Mouse (Mus musculus) splenic B cell, adult 2 months (primary cell): ENCODE results near the gene Srgap3.

Source experiments
- DNase-seq: peaks from one replicate; pipeline ENCODE4 v3.0.0-alpha.2; 2011; ENCODE audit warnings: low read depth, low spot score
- H3K27me3 ChIP-seq: 2 replicates; pipeline ENCODE4 v1.6.1; 2012; ENCODE audit warnings: mild to moderate bottlenecking, low read length, moderate library complexity, mixed read lengths; ENCODE audit not compliant: control insufficient read depth, poor library complexity, insufficient read depth, severe bottlenecking
- H3K36me3 ChIP-seq: 2 replicates; pipeline ENCODE4 v1.6.1; 2012; ENCODE audit warnings: mild to moderate bottlenecking, low read length, moderate library complexity, mixed read lengths; ENCODE audit not compliant: control insufficient read depth, poor library complexity, insufficient read depth, severe bottlenecking

Gene Srgap3

DNA sequence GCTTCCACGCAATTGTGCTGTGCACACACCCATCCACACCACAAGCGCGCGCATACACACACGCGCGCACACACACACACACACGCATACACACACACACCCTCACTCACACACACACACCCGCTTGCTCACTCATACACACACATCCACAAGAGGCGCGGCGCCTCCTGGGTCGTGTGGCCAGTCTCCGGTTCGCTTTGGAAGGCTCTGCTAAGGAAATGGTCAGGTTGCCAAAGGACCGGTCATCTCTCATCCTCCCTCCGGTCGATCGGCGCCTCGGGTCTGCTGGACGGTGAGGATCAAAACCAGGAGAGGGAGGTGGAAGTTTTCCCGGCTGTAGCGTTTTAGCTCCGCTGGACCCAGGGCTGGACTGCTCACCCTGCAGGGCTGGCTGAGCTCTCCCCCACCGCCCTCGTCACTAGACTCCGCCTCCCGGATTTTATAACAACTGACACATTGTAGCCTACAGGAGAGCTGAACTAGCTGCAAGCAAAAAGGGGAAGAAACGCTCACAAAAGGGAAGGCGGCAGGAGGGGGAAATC, at the start of gene Srgap3:
Gene Srgap3 (minus strand): TSS at position 372 of the 542 bp plus-strand sequence.
- H3K36me3 ChIP-seq, result no peaks in the 10 kb centered on the region
- peak; percentile 22 for DNase-seq

DNA sequence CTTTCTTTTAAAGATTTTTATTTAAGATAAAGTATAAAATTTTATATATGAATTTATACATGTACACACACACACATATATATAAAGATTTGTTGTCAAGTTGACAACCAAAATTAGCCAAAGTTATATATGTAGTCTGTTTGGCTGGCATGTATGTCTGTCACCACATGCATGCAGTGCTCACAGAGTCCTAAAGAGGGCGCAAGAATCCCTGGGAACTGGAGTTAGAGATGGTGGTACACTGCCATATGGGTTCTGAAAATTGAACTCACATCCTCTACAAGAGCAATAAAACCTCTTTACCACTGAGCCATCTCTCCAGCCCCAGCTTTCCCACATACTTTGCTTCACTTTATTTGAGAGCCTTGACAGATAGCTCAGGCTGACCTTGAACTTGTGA, 48.6 kb upstream of the Srgap3 start:
- H3K27me3 ChIP-seq, result no peaks in the 10 kb centered on the region
- H3K36me3 ChIP-seq, result no peaks in the 10 kb centered on the region
- DNase-seq, result no peak

More for the DNA sequence above, at the start of gene Srgap3:
- H3K27me3 ChIP-seq, result no peaks in the 10 kb centered on the region

DNA sequence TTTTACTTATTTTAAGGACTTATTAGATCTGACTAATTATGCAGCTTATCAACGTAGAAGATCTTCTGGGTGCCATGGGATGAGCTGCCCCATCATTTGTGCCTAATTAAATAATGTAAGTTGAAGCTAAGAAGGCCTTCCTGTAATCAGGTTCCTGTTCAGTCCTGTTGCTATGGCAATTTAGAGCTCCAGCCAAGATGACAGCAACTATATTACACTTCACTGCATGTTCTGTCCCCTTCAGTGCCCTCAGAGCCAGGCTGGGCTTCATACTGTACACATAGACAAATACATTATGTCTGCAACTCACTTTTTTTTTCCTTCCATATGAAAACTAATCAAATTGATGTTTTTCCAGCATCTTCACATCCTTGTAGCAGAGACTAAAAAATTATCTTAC, 43.1 kb upstream of the Srgap3 start:
- Histone ChIP-seq H3K36me3 (no peaks in the 10 kb centered on the region), H3K27me3 (no peaks in the 10 kb centered on the region)
- no peak for DNase-seq

DNA sequence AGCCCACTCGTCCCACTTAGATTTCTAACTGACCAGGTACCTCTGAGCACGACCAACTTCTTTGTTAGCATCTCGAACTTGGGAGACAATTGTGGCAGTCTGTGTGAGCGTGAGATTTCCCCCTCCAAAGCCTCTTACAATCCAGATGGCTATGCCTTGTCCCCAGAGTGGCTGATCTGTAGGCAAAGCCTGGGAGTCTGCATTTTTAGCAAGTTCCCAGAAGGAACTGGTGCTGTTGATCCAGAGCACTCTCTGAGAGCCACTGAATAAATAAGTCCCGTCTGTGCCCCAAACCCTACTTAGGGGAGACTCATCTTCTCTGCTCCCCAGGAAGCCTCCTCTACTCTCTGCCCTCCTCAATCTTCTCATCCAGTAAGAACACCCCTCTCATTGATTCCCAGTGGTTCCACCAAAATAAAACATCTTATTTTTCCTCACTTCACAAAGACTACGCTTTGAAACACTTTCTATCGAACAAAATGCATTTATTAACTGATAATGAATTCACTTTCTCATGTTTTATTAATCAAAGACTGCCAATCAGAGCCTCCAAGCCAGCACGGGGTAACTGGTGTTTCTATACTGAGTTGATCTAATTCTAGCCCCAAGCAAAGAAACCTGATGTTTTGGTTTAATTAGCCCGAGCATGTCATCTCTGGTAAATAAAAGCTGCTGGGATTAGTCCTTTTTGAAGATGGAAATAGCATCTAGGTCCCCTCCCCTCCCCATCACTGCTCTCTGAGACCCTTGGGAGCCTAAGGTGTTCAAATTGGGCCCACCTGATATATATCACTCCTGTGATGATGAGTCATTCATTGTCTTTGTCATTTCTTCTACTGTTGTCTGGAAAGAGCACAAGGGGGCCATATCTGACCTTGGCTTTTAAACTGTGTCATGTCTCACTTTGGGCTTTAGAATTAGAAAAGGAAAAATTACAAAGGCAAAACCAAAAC, 38.6 kb upstream of the Srgap3 start:
- Histone ChIP-seq H3K36me3 (no peaks in the 10 kb centered on the region), H3K27me3 (no peaks in the 10 kb centered on the region)
- DNase-seq, result no peak

DNA sequence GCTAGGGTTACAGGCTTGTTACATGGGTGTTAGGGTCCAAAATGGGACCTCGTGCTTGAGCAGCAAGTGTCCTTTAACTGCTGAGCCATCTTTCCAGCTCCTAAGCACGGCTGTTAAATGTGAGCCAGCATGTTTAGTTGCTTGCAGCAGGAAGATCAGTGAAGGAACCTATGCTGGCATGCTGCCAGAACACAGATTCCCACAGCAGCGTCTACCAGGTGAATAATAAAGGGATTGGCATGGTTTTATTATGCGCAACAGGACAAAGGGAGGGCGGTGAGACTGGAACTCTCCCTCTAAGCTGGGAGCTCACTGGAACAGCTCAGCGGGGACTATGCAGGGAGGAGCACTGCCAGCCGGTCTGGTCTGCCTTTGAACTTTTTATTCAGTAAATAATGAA, 35.2 kb upstream of the Srgap3 start:
- Histone ChIP-seq H3K36me3 (no peaks in the 10 kb centered on the region), H3K27me3 (no peaks in the 10 kb centered on the region)

DNA sequence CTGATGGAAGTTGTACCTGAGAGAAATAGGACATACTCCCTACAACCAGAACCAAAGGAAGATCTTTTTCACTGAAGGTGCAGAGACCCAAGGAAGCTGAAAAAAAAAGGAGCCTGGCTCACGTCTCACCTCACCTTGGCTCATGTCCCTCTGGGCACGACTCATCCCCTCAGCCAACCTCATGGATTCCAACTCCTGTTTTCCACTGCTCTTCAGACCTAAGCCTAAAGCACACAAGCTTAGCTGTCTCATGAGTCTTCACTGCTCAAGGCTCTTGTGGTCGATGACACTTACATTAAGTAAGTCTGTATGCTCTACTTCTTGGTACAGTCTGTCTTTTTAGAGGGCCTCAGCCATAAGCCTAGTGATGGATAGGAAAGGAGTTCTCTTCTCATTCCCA, 31.9 kb upstream of the Srgap3 start:
- H3K27me3 ChIP-seq, result no peaks in the 10 kb centered on the region
- DNase-seq, result no peak
- H3K36me3 ChIP-seq, result no peaks in the 10 kb centered on the region

More for the DNA sequence above, 35.2 kb upstream of the Srgap3 start:
- no peak for DNase-seq

DNA sequence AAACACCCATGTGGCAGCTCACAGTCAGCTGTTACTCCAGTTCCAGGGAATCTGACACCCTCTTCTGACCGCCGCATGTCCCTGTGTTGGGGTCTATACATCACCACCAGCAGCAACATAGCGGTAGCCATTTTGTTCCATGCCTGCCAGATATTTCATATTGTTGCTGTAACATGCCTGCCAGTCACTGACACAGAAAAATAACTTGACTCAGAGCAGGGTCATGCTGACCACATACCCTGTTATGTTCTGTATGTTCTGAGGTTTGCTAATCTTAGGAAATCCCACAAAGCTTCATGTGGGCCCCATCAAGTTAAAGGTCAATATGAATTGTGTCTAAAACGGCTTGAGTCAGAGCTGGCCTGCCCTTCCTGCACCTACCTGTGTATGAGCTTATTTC, 30.2 kb upstream of the Srgap3 start:
- DNase-seq, result no peak
- H3K36me3 ChIP-seq, result no peaks in the 10 kb centered on the region
- no peaks in the 10 kb centered on the region for H3K27me3 ChIP-seq

DNA sequence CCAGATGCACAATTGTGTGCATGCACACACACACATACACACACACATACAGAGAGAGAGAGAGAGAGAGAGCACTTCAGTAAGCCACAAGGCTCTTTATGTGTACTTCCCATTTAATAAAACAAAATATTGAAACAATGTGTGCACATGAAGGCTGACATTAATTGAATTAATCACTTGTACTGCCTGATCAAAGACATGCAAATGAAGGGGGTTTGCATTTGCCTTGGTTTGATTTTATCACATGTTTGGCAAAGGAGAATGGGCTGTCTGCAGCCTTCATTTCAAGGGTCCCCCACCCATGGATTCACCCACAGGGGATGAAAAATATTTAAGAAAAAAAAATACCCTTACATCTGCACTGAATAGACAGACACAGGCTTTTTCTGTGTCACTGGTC, 29.5 kb upstream of the Srgap3 start:
- H3K27me3 ChIP-seq, result no peaks in the 10 kb centered on the region
- H3K36me3 ChIP-seq, result no peaks in the 10 kb centered on the region
- DNase-seq, result no peak

DNA sequence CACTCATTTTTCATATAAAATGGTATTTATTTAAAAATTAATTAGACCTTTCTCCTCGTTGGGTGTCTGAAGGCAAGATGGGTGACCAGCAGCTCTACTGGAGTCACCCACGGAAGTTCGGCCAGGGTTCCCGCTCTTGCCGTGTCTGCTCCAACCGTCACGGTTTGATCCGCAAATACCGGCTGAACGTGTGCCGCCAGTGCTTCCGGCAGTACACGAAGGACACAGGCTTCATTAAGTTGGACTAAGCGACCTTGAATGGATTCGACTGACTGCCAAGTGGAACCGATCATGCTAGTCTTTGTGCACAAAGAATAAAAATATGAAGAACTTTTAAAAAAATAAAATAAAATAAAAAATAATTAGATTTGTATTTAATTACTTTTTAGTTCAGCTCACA, 29.1 kb upstream of the Srgap3 start:
- DNase-seq, result no peak
- no peaks in the 10 kb centered on the region for H3K36me3 ChIP-seq
- no peaks in the 10 kb centered on the region for H3K27me3 ChIP-seq

DNA sequence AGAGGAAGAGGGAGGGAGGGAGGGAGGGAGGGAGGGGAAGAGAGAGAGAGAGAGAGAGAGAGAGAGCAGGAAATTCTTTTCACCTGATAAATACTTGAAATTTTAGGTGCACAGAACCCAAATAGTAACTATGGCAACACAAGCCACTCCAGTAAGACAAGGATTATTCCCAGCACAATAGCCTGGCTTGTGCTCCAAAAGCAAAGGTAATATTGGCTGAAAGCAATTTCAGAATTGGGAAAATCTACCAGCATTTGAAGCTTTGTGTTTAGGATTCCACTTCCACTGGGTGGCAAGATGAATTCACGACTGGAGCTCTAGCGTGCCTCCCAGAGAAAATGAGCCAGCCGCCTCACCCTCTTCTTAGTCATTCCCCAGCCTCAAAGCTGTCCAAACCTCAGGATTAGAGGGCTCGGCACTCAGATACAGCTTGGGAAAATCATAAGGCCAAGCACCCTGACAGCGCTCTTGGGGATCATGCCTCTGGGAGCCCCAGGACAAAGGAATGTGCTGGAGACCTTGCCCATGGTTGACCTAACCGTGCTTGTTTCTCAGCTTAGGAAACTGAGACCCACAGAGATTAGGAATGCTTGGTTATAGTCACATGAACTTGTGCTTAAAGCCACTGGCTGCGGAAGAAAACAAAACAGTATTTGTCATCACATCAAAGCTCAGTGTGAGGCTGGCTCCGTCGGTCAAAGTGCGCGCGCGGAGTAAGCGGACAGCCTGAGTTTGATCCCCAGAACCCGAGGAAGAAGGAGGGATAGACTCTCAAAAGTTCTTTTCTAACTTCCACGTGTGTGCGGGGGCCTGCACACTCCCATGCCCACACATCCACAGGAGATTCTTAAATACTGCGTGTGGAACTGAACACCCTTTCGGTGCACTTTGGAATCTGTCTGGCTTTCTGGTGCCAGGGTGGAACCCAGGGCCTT, 27.0 kb upstream of the Srgap3 start:
- no peak for DNase-seq
- Histone ChIP-seq H3K36me3 (no peaks in the 10 kb centered on the region), H3K27me3 (no peaks in the 10 kb centered on the region)

DNA sequence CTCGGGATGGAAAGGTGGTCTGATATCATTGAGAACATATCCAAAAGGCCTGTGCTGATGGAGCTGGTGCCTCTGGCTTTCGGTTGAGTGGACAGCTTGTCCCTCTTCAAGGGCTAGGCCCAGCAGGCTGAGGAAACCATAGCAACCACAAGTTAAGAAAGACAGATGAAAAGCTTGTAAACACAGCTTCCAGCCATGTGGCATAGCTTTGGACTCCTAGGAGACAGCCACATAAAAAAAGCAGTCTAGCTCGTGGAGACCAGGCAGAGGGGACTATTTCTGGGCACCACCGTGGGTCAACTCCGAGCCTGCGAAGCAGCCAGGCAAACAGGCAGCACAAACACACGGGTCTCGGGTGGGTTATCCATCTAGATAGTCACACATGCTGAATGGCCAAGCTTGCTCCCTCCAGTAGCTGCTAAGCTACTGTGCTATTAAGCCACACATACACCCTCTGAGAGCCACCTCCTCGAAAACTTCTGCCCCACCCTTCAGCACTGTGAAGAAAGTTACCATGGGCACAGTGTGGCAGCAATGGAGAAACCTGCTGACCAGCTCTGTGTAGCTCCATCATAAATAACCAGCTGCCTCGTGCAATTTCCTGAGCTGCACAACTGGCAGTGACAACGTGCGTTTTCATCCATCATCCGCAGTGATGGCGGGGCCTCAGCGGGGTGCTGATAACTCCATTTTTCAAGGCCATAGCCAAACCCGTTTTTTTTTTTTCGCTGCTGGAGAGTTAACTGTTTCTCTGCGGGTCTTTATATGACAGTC, 26.0 kb upstream of the Srgap3 start:
- H3K36me3 ChIP-seq, result no peaks in the 10 kb centered on the region
- H3K27me3 ChIP-seq, result no peaks in the 10 kb centered on the region
- DNase-seq, result no peak

DNA sequence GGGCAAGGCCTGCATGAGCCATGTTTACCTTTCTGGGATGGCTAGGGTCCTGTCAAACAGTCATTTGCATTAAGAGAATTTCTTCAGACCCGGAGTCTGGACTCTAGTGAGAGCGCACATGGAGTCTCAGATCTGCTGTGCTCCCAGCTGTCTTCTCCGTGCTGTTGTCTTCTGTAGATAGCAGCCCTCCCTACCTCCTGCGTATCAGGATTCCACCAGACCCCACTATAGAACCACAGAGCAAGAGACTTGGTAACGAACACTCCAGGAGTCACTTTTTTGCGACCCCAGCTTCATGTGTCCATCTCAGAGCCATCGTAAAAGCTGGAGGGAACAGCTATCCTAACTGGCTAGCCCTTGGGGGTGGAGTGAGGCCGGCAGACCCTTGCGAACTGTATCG, 25.1 kb upstream of the Srgap3 start:
- DNase-seq, result no peak
- Histone ChIP-seq H3K36me3 (no peaks in the 10 kb centered on the region), H3K27me3 (no peaks in the 10 kb centered on the region)

DNA sequence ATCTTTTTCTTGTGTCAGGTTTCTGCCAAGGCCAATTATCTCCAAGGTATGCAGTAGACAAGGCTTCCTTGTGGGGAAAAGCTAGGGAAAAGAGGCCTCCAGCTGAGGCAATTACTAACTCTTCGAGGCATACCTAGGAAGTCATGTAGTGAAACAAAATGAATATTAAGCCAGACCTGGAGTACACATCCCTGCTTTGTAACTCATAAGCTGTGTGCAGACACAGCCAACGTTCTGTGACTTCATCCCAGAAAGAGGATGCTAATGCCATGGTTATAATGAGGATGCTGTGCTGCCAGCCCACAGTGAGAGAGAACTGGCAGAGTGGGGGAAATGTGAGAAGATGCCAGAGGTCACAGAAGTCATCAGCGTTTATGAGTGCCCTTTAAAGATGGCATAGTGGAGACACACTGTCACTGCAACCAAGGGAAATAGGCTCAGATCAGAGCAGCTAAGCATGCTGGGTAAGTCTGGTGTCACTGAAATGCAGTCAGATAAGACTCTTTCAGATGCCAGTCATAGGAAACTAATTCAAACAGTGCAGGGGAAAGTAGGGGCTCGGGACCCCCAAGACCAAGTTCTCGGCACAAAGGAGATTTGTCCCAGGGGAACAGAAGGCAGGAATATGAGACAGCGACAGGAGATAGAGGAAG, 24.2 kb upstream of the Srgap3 start:
- Histone ChIP-seq H3K36me3 (no peaks in the 10 kb centered on the region), H3K27me3 (no peaks in the 10 kb centered on the region)
- DNase-seq, result no peak

DNA sequence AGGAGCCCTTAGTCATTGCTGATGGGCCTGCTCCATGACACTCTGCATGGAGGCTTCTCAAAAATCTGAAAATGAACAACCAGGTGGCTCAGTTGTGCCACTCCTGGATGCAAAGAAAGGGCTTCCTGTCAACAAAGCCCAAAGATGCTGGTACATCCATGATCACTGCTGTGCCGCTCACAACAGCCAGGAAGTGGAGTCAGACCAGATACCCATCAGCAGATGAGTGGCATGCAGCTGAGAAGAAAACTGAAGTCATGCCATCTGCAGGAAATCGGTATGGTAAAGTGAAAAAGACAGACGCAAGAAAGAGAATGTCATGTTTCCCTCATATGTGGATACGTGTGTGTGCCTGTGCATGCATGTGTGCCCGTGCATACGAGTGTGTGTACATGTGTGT, 20.3 kb upstream of the Srgap3 start:
- DNase-seq, result no peak
- no peaks in the 10 kb centered on the region for H3K36me3 ChIP-seq
- no peaks in the 10 kb centered on the region for H3K27me3 ChIP-seq
